Mouse (Mus musculus): ENCODE measurements around the gene Itgb1.
A peak's percentile ranks its signal among the peaks of the same experiment; 100 is the strongest.

Gene Itgb1

GRCm38 (mm10) chr8:128681970-128682369, 3.5 kb upstream of the Itgb1 start:
- DNase-seq (ENCODE audit: low spot score in 2 of 2), result no peak

- peak in 1 of 2 experiments; percentile 28 for DNase-seq (ENCODE audit: low spot score in 2 of 2)
Measured at GRCm38 (mm10) chr8:128684609-128685506, 596 bp upstream of the Itgb1 start.

- no peak for DNase-seq (ENCODE audit: low spot score in 2 of 2)
Measured at GRCm38 (mm10) chr8:128686429-128686990, 1.1 kb downstream of the Itgb1 start.

GRCm38 (mm10) chr8:128688679-128689078, 3.2 kb downstream of the Itgb1 start:
- DNase-seq (ENCODE audit: low spot score in 2 of 2), result no peak

GRCm38 (mm10) chr8:128690056-128690455, 4.6 kb downstream of the Itgb1 start:
- no peak for DNase-seq (ENCODE audit: low spot score in 2 of 2)

GRCm38 (mm10) chr8:128696701-128697397, 11.4 kb downstream of the Itgb1 start:
- no peak for DNase-seq (ENCODE audit: low spot score in 2 of 2)

- no peak for DNase-seq (ENCODE audit: low spot score in 2 of 2)
Measured at GRCm38 (mm10) chr8:128697945-128698344, 12.5 kb downstream of the Itgb1 start.

GRCm38 (mm10) chr8:128704376-128704775, 18.9 kb downstream of the Itgb1 start:
- DNase-seq (ENCODE audit: low spot score in 2 of 2), result no peak

GRCm38 (mm10) chr8:128704836-128705235, 19.4 kb downstream of the Itgb1 start:
- DNase-seq (ENCODE audit: low spot score in 2 of 2), result no peak

GRCm38 (mm10) chr8:128709261-128709660, 23.8 kb downstream of the Itgb1 start:
- DNase-seq (ENCODE audit: low spot score in 2 of 2), result peak; percentile 68 to 85

- no peak for DNase-seq (ENCODE audit: low spot score in 2 of 2)
Measured at GRCm38 (mm10) chr8:128716184-128716583, 30.7 kb downstream of the Itgb1 start.

GRCm38 (mm10) chr8:128724819-128725218, 39.4 kb downstream of the Itgb1 start:
- no peak for DNase-seq (ENCODE audit: low spot score in 2 of 2)

- DNase-seq (ENCODE audit: low spot score in 2 of 2), result no peak
Measured at GRCm38 (mm10) chr8:128727213-128727612, 41.8 kb downstream of the Itgb1 start.

- DNase-seq (ENCODE audit: low spot score in 2 of 2), result no peak
Measured at GRCm38 (mm10) chr8:128732254-128732653, 46.8 kb downstream of the Itgb1 start.

- no peak for DNase-seq (ENCODE audit: low spot score in 2 of 2)
Measured at GRCm38 (mm10) chr8:128734118-128734517, 48.7 kb downstream of the Itgb1 start.

GRCm38 (mm10) chr8:128735692-128736091, 50.2 kb downstream of the Itgb1 start:
- no peak for DNase-seq (ENCODE audit: low spot score in 2 of 2)
